Mouse (Mus musculus) kidney, adult 2 months (tissue): ENCODE results near the gene Cmpk2. TPM values are rescaled to one million over a fixed set of nuclear protein-coding genes. Genes with fewer than 3 reads are reported as not detected.

Source experiments
- DNase-seq: peaks from one replicate; pipeline ENCODE4 v3.0.0; 2021
- H3K27ac ChIP-seq: fragments of 200-500 bp; 2 replicates; pipeline ENCODE4 v1.5.1; 2012; ENCODE audit warnings: low read depth, low read length, control low read depth, inconsistent platforms; ENCODE audit not compliant: insufficient read depth
- H3K27me3 ChIP-seq: fragments of 200-500 bp; replicated peaks from 2 replicates; pipeline ENCODE4 v1.6.1; 2012; ENCODE audit warnings: mild to moderate bottlenecking, moderate library complexity, low read length, inconsistent platforms; ENCODE audit not compliant: control insufficient read depth, insufficient read depth
- H3K36me3 ChIP-seq: fragments of 200-500 bp; 2 replicates; pipeline ENCODE4 v1.6.1; 2012; ENCODE audit warnings: mild to moderate bottlenecking, moderate library complexity, low read length, inconsistent platforms; ENCODE audit not compliant: control insufficient read depth, insufficient read depth
- H3K4me1 ChIP-seq: fragments of 200-500 bp; 2 replicates; pipeline ENCODE4 v1.6.1; 2011; ENCODE audit warnings: low read length; ENCODE audit not compliant: control insufficient read depth, insufficient read depth
- H3K4me3 ChIP-seq: fragments of 200-500 bp; 2 replicates; pipeline ENCODE4 v1.5.1; 2011; ENCODE audit warnings: mild to moderate bottlenecking, low read depth, low read length, control low read depth; ENCODE audit not compliant: insufficient read depth
- CTCF ChIP-seq: fragments of 200-500 bp; conservative IDR thresholded peaks from 2 replicates; pipeline ENCODE4 v1.5.1; 2011; ENCODE audit warnings: low read depth, mild to moderate bottlenecking, control low read depth, low read length, moderate library complexity, mixed read lengths; ENCODE audit not compliant: insufficient read depth, insufficient read length
- POLR2A ChIP-seq: fragments of 200-500 bp; IDR thresholded peaks from one replicate; pipeline ENCODE4 v1.6.1; 2011; ENCODE audit warnings: low read depth, low read length, control low read depth
- WGBS: fragments of 180-500 bp; shearing (Covaris S2); methylation state at CpG from one replicate; pipeline ENCODE4 v1.1.7; 2018; 5-methylcytosine and 5-hydroxymethylcytosine counted together
- polyA plus RNA-seq: library from polyadenylated mRNA; depleted of rRNA; stranded (reverse); fragments of >200 nt; gene quantifications from 2 replicates; pipeline ENCODE4 v1.2.3, GENCODE M21; 2012

Cmpk2 gene
- polyA plus RNA-seq, 1 experiment, result 15.0 TPM

GRCm38 (mm10) chr12:26460091-26460490 is 8.9 kb upstream of the Cmpk2 start:
- H3K4me1 ChIP-seq, result peaks cover 3% of the 10 kb centered on the region; the same call in 1 of the 2 replicates
- H3K27ac ChIP-seq, result peak overlapping the region; percentile 84
- H3K27me3 ChIP-seq, result no peaks in the 10 kb centered on the region
- H3K36me3 ChIP-seq, result no peaks in the 10 kb centered on the region
- H3K4me3 ChIP-seq, result no peak overlapping the region
- TF ChIP-seq CTCF (no peak), POLR2A (no peak)
- 20% methylated on average over 2 of the region's 2 CpGs for WGBS
- DNase-seq, result peak; percentile 73

GRCm38 (mm10) chr12:26465600-26465999 is 3.4 kb upstream of the Cmpk2 start:
- TF ChIP-seq CTCF (0 out of 2 replicates have a peak, but pooled peaks have one; percentile 9), POLR2A (no peak)
- DNase-seq, result no peak
- Histone ChIP-seq H3K4me3 (no peak overlapping the region), H3K4me1 (no peaks in the 10 kb centered on the region), H3K27ac (0 out of 2 replicates have a peak overlapping the region, but pooled peaks have one; percentile 37), H3K36me3 (no peaks in the 10 kb centered on the region), H3K27me3 (no peaks in the 10 kb centered on the region)
- WGBS, result 61% methylated on average over 5 of the region's 5 CpGs

- H3K36me3 ChIP-seq, result no peaks in the 10 kb centered on the region
- 16% methylated on average over 6 of the region's 6 CpGs for WGBS
- no peaks in the 10 kb centered on the region for H3K27me3 ChIP-seq
- H3K4me1 ChIP-seq, result peaks cover 14% of the 10 kb centered on the region
- TF ChIP-seq POLR2A (no peak), CTCF (no peak)
- DNase-seq, result no peak
- peak overlapping the region; percentile 75 for H3K4me3 ChIP-seq
- no peak overlapping the region for H3K27ac ChIP-seq
These were observed 1.0 kb downstream of the Cmpk2 start for GRCm38 (mm10) chr12:26470042-26470409.

GRCm38 (mm10) chr12:26471376-26471775 is 2.4 kb downstream of the Cmpk2 start:
- TF ChIP-seq CTCF (no peak), POLR2A (no peak)

GRCm38 (mm10) chr12:26472770-26473481 is 3.9 kb downstream of the Cmpk2 start:
- peak overlapping the region; percentile 77 for H3K27ac ChIP-seq
- H3K4me3 ChIP-seq, result no peak overlapping the region
- 89% methylated on average over 3 of the region's 3 CpGs for WGBS
- peaks cover 14% of the 10 kb centered on the region for H3K4me1 ChIP-seq
- H3K27me3 ChIP-seq, result no peaks in the 10 kb centered on the region
- H3K36me3 ChIP-seq, result no peaks in the 10 kb centered on the region; the same call in 1 of the 2 replicates
- DNase-seq, result no peak
- TF ChIP-seq POLR2A, result no peak
- TF ChIP-seq CTCF, result no peak

More at GRCm38 (mm10) chr12:26471376-26471775, 2.4 kb downstream of the Cmpk2 start:
- peak; percentile 44 for DNase-seq
- Histone ChIP-seq H3K27me3 (no peaks in the 10 kb centered on the region), H3K4me1 (peaks cover 14% of the 10 kb centered on the region), H3K36me3 (no peaks in the 10 kb centered on the region), H3K4me3 (peak overlapping the region; percentile 20), H3K27ac (peak overlapping the region; percentile 29; the same call in 1 of the 2 replicates)
- WGBS, result 28% methylated on average over 3 of the region's 3 CpGs

GRCm38 (mm10) chr12:26473746-26474145 is 4.7 kb downstream of the Cmpk2 start:
- 65% methylated on average over 6 of the region's 6 CpGs for WGBS
- DNase-seq, result peak; percentile 77
- Histone ChIP-seq H3K4me3 (no peak overlapping the region), H3K4me1 (peaks cover 14% of the 10 kb centered on the region), H3K27ac (peak overlapping the region; percentile 77), H3K36me3 (no peaks in the 10 kb centered on the region; the same call in 1 of the 2 replicates), H3K27me3 (no peaks in the 10 kb centered on the region)
- no peak for TF ChIP-seq POLR2A
- TF ChIP-seq CTCF, result no peak

GRCm38 (mm10) chr12:26477198-26477597 is 8.2 kb downstream of the Cmpk2 start:
- DNase-seq, result no peak
- TF ChIP-seq POLR2A (no peak), CTCF (no peak)
- peaks cover 2% of the 10 kb centered on the region; the same call in 1 of the 2 replicates for H3K36me3 ChIP-seq
- peaks cover 9% of the 10 kb centered on the region for H3K4me1 ChIP-seq
- H3K27ac ChIP-seq, result no peak overlapping the region
- H3K27me3 ChIP-seq, result no peaks in the 10 kb centered on the region; the same call in 1 of the 2 replicates
- 89% methylated on average over 5 of the region's 5 CpGs for WGBS
- no peak overlapping the region for H3K4me3 ChIP-seq
